In genomic region chr9:57590726-57591125, GRCm38 (mm10) we compare ENCODE assay signal across 10 mouse cellular contexts. TPM values are rescaled to one million over a fixed set of nuclear protein-coding genes. Genes with fewer than 3 reads are reported as not detected.
DNase-seq lines count a peak whose midpoint lies in the region; ATAC-seq lines count a peak whose summit lies in the region.
"Had no signal": no experiment of that assay in that cellular context is flagged by ENCODE, and none has a peak within 500 bp of the region (broad histone marks: within the 10 kb centered on the region; RNA-seq: fewer than 3 reads in every experiment).

No protein-coding gene starts in this region.

- WGBS in hindbrain, embryonic 12.5 days, result 39% methylated on average over 5 of the region's 5 CpGs
- 34% methylated on average over 5 of the region's 5 CpGs for WGBS in hindbrain, embryonic 11.5 days
- 38% methylated on average over 5 of the region's 5 CpGs for WGBS in neural tube, embryonic 12.5 days
- 38% methylated on average over 5 of the region's 5 CpGs for WGBS in forebrain, embryonic 14.5 days

- H3K4me1 ChIP-seq in hindbrain, embryonic 12.5 days, result peaks cover 23% of the 10 kb centered on the region
- no peaks in the 10 kb centered on the region for H3K4me1 ChIP-seq in hindbrain, embryonic 11.5 days (replicated peaks; ENCODE audit: control insufficient read depth, insufficient read depth, low read length)
- peaks cover 15% of the 10 kb centered on the region for H3K4me1 ChIP-seq in neural tube, embryonic 12.5 days
- peaks cover 9% of the 10 kb centered on the region; the same call in 1 of the 2 replicates for H3K4me1 ChIP-seq in forebrain, embryonic 14.5 days (ENCODE audit: control insufficient read depth, insufficient read depth, low read length)

- H3K9ac ChIP-seq in hindbrain, embryonic 12.5 days, result no peak overlapping the region; the same call in 1 of the 2 replicates
- no peak overlapping the region for H3K9ac ChIP-seq in hindbrain, embryonic 11.5 days (ENCODE audit: low read depth, low read length)
- no peak overlapping the region for H3K9ac ChIP-seq in neural tube, embryonic 12.5 days
- no peak overlapping the region for H3K9ac ChIP-seq in forebrain, embryonic 14.5 days (ENCODE audit: low read length)

- no peak overlapping the region for H3K27ac ChIP-seq in hindbrain, embryonic 12.5 days
- no peak overlapping the region for H3K27ac ChIP-seq in hindbrain, embryonic 11.5 days (ENCODE audit: low read depth, low read length)
- no peak overlapping the region for H3K27ac ChIP-seq in neural tube, embryonic 12.5 days
- H3K27ac ChIP-seq in forebrain, embryonic 14.5 days (ENCODE audit: low read depth, low read length), result no peak overlapping the region

- H3K27me3 ChIP-seq in hindbrain, embryonic 12.5 days, result no peaks in the 10 kb centered on the region
- no peaks in the 10 kb centered on the region for H3K27me3 ChIP-seq in hindbrain, embryonic 11.5 days (ENCODE audit: control insufficient read depth, insufficient read depth, low read length)
- H3K27me3 ChIP-seq in neural tube, embryonic 12.5 days (replicated peaks), result no peaks in the 10 kb centered on the region
- H3K27me3 ChIP-seq in forebrain, embryonic 14.5 days (replicated peaks; ENCODE audit: control insufficient read depth, insufficient read depth, low read length), result no peaks in the 10 kb centered on the region

- no peak for ATAC-seq in hindbrain, embryonic 12.5 days (ENCODE audit: low FRiP score)
- no peak for ATAC-seq in hindbrain, embryonic 11.5 days (ENCODE audit: low FRiP score)
- no peak for ATAC-seq in neural tube, embryonic 12.5 days (ENCODE audit: low FRiP score, low read depth)
- ATAC-seq in forebrain, embryonic 14.5 days, result no peak

- H3K4me2 ChIP-seq in hindbrain, embryonic 12.5 days (replicated peaks), result peak overlapping the region; percentile 92; the same call in 1 of the 2 replicates
- H3K4me2 ChIP-seq in hindbrain, embryonic 11.5 days (replicated peaks; ENCODE audit: low read depth, low read length), result no peak overlapping the region
- H3K4me2 ChIP-seq in neural tube, embryonic 12.5 days (replicated peaks), result peak overlapping the region; percentile 87; the same call in 1 of the 2 replicates
- peak overlapping the region; percentile 87; the same call in 1 of the 2 replicates for H3K4me2 ChIP-seq in forebrain, embryonic 14.5 days (ENCODE audit: low read length)

- H3K4me3 ChIP-seq in hindbrain, embryonic 12.5 days, result 0 out of 2 replicates have a peak overlapping the region, but pooled peaks have one; percentile 71
- no peak overlapping the region for H3K4me3 ChIP-seq in hindbrain, embryonic 11.5 days (ENCODE audit: low read depth, low read length)
- no peak overlapping the region for H3K4me3 ChIP-seq in neural tube, embryonic 12.5 days
- no peak overlapping the region for H3K4me3 ChIP-seq in forebrain, embryonic 14.5 days (ENCODE audit: low read depth, low read length)

- peaks cover 42% of the 10 kb centered on the region for H3K36me3 ChIP-seq in hindbrain, embryonic 12.5 days
- H3K36me3 ChIP-seq in hindbrain, embryonic 11.5 days (ENCODE audit: control insufficient read depth, insufficient read depth, low read length), result 0 out of 2 replicates have a peak, but pooled peaks cover 2% of the 10 kb centered on the region
- H3K36me3 ChIP-seq in neural tube, embryonic 12.5 days, result peaks cover 48% of the 10 kb centered on the region
- peaks cover 48% of the 10 kb centered on the region for H3K36me3 ChIP-seq in forebrain, embryonic 14.5 days (ENCODE audit: control insufficient read depth, insufficient read depth, low read length)

- H3K9me3 ChIP-seq in hindbrain, embryonic 12.5 days (replicated peaks), result no peaks in the 10 kb centered on the region
- no peaks in the 10 kb centered on the region for H3K9me3 ChIP-seq in hindbrain, embryonic 11.5 days (ENCODE audit: control insufficient read depth, low read length)
- H3K9me3 ChIP-seq in neural tube, embryonic 12.5 days, result no peaks in the 10 kb centered on the region
- H3K9me3 ChIP-seq in forebrain, embryonic 14.5 days (replicated peaks; ENCODE audit: control insufficient read depth, low read length), result no peaks in the 10 kb centered on the region

- DNase-seq in hindbrain, embryonic 11.5 days (ENCODE audit: low spot score), result no peak
- no peak for DNase-seq in neural tube, embryonic 10.5 days (ENCODE audit: extremely low spot score, low spot score)
- DNase-seq in forebrain, embryonic 14.5 days (ENCODE audit: low spot score), result peak; percentile 33
- no peak for DNase-seq in urinary bladder, postnatal 10 days (ENCODE audit: low spot score)
- no peak for DNase-seq in gastrocnemius, postnatal 10 days
- DNase-seq in kidney, postnatal 25 days, result no peak

RNA-seq across cellular contexts. Expression of gene Ulk3, which starts 1.5 kb away (rescaled TPM):
- polyA plus RNA-seq in hindbrain, embryonic 12.5 days (2016; fragmentation: Nextera tagmentation; extraction: Ambion mirVana), result 20.0 and 20.1 TPM in 2 replicates
- 5.2 and 8.6 TPM in 2 replicates for polyA plus RNA-seq in hindbrain, embryonic 11.5 days (2014; fragmentation: Nextera tagmentation; extraction: Ambion mirVana)
- 20.7 and 22.9 TPM in 2 replicates for polyA plus RNA-seq in neural tube, embryonic 12.5 days (2016; fragmentation: Nextera tagmentation; extraction: Ambion mirVana)
- polyA plus RNA-seq in forebrain, embryonic 14.5 days (2014; fragmentation: Nextera tagmentation; extraction: Ambion mirVana), result 5.2 and 10.8 TPM in 2 replicates
- total RNA-seq in gastrocnemius, postnatal 10 days (2021), result 10 to 100 TPM in 1 of 2 experiments, 1 to 10 TPM in 1; 7.6 to 12.2 TPM

RNA-seq across cellular contexts. Expression of gene Cplx3, which starts 15.4 kb away (rescaled TPM):
- polyA plus RNA-seq in hindbrain, embryonic 12.5 days (2016; fragmentation: Nextera tagmentation; extraction: Ambion mirVana), result 0.08 and 0.27 TPM in 2 replicates
- 0.09 and 0.11 TPM in 2 replicates for polyA plus RNA-seq in hindbrain, embryonic 11.5 days (2014; fragmentation: Nextera tagmentation; extraction: Ambion mirVana)
- not detected in 2 replicates for polyA plus RNA-seq in neural tube, embryonic 12.5 days (2016; fragmentation: Nextera tagmentation; extraction: Ambion mirVana)
- polyA plus RNA-seq in forebrain, embryonic 14.5 days (2014; fragmentation: Nextera tagmentation; extraction: Ambion mirVana), result 0.34 and 0.36 TPM in 2 replicates
- total RNA-seq in gastrocnemius, postnatal 10 days (2021), result not detected
- polyA plus RNA-seq: gonadal fat pad, adult 2 months; liver, embryonic 16.5 days had no signal

RNA-seq across cellular contexts. Expression of gene Lman1l, which starts 29.8 kb away (rescaled TPM):
- polyA plus RNA-seq in hindbrain, embryonic 12.5 days (2016; fragmentation: Nextera tagmentation; extraction: Ambion mirVana), result not detected in 2 replicates
- polyA plus RNA-seq in hindbrain, embryonic 11.5 days (2014; fragmentation: Nextera tagmentation; extraction: Ambion mirVana), result not detected in 2 replicates
- not detected in 2 replicates for polyA plus RNA-seq in neural tube, embryonic 12.5 days (2016; fragmentation: Nextera tagmentation; extraction: Ambion mirVana)
- polyA plus RNA-seq in forebrain, embryonic 14.5 days (2014; fragmentation: Nextera tagmentation; extraction: Ambion mirVana), result not detected in 2 replicates
- not detected for total RNA-seq in gastrocnemius, postnatal 10 days (2021)
- polyA plus RNA-seq: gonadal fat pad, adult 2 months; liver, embryonic 16.5 days had no signal

RNA-seq across cellular contexts. Expression of gene Scamp2, which starts 30.0 kb away (rescaled TPM):
- 61.9 and 63.3 TPM in 2 replicates for polyA plus RNA-seq in hindbrain, embryonic 12.5 days (2016; fragmentation: Nextera tagmentation; extraction: Ambion mirVana)
- polyA plus RNA-seq in hindbrain, embryonic 11.5 days (2014; fragmentation: Nextera tagmentation; extraction: Ambion mirVana), result 57.6 and 57.8 TPM in 2 replicates
- 56.2 and 62.3 TPM in 2 replicates for polyA plus RNA-seq in neural tube, embryonic 12.5 days (2016; fragmentation: Nextera tagmentation; extraction: Ambion mirVana)
- polyA plus RNA-seq in forebrain, embryonic 14.5 days (2014; fragmentation: Nextera tagmentation; extraction: Ambion mirVana), result 55.5 and 56.4 TPM in 2 replicates
- total RNA-seq in gastrocnemius, postnatal 10 days (2021), result 10 to 100 TPM; 52.5 to 56.3 TPM

RNA-seq across cellular contexts. Expression of gene Mpi, which starts 38.2 kb away (rescaled TPM):
- polyA plus RNA-seq in hindbrain, embryonic 12.5 days (2016; fragmentation: Nextera tagmentation; extraction: Ambion mirVana), result 59.2 and 61.4 TPM in 2 replicates
- 50.0 and 52.7 TPM in 2 replicates for polyA plus RNA-seq in hindbrain, embryonic 11.5 days (2014; fragmentation: Nextera tagmentation; extraction: Ambion mirVana)
- polyA plus RNA-seq in neural tube, embryonic 12.5 days (2016; fragmentation: Nextera tagmentation; extraction: Ambion mirVana), result 68.0 and 68.2 TPM in 2 replicates
- polyA plus RNA-seq in forebrain, embryonic 14.5 days (2014; fragmentation: Nextera tagmentation; extraction: Ambion mirVana), result 46.1 and 47.5 TPM in 2 replicates
- total RNA-seq in gastrocnemius, postnatal 10 days (2021), result 10 to 100 TPM; 87.2 to 96.9 TPM
